Mouse (Mus musculus) regulatory T cell (primary cell): ENCODE data around the gene Slc29a2.

ENCODE experiments used
- in situ Hi-C: fragments of 300-600 bp; cut with MboI, MseI; formaldehyde crosslinking; loops from one replicate; pipeline ENCODE4 v1.15.1; 2025; ENCODE audit warnings: high pct_unique_total_duplicates

Slc29a2 gene

DNA sequence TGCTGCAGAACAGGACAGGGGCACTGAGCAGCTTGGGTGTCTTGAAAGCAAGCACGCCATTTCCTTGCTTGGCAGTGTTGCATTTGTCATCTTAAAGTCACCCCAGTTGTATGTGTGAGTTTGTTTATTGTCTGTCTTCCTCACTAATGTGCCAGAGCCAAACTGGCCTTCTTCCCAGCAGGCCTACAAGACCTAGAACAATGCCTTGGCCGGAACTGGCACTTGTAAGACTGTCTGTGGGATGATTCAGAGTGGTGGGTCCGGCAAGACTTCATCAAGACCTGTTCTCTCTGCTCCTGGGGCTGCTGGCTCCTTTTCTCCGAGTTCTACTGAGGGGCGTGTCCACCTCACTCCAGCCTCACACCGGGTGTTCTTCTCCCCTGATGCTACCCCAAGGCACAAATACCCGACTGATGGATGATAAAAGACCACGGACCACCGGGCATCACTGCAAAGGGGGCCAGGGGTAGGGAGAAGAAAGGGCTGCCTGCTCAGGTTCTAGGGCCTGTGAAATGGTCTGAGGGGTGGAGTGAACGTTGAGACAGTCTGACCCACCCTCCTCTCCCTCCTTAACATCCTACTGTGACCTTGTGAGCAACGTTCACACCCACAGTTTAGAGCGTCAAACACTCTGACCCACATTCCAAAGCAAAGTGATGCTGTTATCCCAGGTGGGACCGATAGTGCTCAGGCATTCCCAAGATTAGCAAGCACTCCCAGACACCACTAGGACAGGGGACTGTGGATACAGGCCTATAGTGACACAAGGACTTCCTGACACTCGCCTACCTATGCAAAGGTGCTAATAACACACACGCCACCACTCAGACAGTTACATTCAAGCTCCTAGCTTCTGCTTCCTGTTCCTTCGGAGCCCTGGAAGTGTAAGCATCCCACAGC, 34.5 kb downstream of the Slc29a2 start:
- in situ Hi-C loops = no loop called here

DNA sequence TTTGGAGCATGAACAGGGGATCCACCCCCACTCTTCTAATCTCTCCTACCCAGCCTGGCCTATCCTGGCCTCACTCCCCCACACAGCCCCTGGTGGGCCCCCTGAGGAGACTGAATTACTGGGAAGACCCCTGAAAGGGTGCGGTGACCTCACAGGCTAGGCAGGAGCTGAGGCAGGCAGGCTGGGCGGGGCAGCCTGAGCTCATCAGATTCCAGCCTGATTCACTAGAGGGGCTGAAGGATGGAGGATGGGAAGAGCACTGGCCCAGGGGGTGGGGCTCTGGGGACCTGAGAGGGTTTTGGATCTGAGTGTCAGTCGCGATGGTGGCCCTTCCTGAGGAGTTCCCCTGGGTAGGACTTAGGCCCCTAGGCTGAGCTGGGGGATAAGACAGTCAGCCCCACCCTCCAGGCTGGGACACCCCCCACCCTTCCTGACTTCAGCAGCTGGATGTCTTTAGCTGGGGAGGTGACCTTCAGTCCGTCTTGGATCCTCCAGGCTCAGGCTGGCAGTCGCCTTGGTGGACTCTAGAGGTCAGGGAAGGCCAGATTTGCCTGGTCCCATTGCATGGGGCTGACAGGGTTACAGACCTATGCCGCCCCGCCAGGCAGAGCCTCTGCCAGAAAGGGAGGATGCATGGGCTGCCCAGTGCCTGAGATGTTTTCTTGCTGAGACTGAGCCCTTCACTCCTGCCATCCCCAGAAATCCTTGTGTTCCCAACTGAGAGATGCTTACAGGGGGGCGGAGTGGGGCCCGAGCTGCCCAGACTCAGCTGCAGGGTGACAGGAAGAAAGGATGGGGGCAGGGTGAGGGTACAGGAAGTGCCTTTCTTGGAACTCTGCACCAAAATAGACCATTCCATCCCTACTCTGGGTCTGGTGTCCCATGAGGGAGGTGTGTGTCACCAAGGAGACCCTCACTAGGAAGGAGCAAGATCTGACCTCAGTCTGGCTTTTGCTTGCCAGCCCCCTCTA, 35.4 kb downstream of the Slc29a2 start:
- in situ Hi-C loops = no loop called here

DNA sequence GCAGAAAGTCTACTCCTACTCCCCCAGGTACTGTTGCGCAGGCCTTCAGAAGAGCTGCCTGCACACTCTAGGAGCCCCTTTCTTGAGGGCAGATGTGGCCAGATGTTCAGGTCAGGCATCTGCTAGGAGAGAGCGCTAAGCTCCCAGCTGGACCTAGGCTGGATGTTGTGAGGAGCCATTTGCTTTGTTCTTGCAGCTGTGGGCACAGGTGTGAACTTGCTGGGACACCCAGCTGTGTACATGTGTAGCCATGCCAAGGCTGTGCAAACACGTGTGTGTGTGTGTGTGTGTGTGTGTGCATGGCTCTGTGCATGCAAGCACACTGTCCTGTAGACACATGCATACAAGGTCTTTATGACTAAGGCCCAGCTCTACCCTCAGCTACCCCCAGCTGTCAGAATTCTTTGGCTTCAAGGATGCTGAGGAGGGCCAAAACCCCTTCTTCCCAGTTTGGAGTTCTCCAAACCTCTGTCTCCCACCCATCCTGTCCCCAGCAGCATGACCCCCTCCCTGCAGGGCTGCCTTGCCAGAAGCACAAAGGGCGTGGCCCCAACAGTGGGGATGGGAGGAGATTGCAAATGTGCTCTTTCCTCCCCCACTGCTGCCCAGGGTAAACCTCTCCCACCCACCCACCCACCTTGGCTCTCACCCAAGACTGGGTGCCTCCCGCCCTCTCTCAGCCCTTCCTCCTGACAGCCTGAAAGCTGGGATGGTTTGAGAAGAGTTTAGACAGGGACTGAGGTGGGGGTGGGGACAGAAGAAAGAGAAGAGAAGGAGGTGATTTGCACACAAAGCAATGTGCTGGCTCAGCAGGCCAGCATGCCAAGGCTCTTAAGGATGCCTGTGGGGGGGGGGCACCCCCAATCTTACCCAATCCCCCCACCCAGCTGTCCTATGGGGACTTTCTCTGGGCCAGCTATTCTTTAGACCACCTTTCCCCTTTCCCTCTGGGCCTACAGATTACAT, 37.0 kb downstream of the Slc29a2 start:
- in situ Hi-C loops = no loop called here

DNA sequence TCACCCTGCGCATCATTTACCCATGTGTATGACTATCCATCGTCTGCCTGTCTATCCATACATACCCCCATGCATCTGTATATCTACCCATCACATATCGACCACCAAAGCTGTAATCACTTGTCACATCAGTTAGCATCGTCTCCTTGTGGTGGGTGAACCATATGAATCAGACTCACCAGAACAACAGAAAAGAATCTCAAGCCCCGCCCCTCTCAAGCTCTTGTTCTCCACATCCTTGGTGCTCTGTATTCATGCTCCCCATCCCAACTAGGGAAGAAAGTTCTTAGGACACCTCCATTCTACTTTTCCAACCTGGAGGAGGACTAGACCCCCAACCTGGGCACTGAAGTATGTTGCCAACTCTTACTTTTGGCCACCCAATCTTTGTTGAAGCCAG, 38.4 kb downstream of the Slc29a2 start:
- in situ Hi-C loops = no loop called here

DNA sequence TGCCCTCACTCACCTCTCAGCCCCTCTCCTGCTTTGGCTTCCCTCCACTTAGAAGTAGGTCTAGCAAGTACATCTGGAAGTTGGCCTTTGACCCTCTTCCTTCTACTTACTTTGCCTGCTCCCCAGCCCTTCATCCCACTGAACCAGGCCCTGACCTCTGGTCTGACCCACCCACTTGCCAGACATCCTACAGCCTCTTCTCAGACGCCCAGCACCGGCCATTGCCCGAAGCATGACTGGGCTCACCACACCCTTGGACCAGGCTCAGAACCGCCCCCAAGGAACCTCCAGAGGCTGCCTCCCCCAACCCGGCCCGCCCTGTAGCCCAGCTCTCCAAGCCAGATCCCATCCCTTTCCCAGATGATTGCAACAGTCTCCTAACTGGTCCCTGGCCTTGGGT, 38.8 kb downstream of the Slc29a2 start:
- in situ Hi-C loops = no loop called here

DNA sequence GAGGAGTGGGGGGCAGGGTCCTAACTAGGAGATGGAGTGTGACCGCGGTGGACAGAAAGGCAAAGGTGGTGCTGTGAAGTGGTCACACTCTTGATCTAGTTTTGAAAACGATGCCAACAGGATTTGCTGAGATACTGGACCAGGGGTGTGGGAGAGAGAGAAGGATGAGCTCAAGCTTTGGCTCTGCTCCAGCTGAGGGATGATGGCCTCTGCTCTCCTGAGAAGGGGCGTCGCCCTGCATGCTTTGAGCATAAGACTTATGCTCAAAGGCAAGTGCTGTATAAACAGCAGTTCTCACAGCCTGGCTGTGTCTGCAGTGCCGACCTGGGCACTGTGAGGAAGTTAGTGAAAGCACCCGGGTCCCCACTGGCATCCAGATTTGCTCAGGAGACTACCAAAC, 41.4 kb downstream of the Slc29a2 start:
- in situ Hi-C loops = no loop called here

DNA sequence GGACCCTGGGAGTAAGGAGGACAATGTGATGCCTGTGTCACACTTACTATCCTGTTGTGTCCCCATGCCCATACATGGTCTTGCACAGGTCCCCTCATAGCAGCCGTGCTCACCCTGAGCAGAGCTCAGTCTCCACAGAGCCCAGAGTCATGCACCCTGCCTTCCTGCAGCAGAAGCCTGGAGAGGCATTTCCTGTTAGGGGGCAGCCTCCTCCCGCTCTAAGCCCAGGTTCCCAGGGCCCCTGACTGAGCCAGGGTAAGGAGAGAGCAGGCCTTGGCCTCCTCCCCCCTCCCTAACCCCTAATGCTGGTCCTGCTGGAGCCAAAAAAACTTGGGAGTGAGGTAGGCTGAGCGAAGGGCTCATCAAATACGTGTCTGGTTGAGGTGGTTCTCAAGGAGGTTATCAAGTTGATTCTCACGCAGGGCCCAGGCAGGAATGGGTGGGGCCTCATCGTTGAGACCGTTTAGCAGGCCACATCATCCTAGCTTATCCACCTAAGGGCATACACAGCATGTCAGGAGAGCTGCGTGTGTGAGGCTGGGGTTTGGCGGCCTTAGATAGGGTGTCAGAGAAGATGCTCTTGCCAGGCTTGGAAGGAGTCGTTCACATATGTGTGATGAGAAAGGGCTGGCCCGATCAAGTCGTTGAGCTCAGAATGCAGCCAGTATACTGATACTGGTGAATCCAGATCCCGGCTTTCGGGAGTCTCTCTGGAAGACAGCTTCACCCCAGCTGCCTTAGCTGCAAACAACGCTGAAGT, 43.6 kb downstream of the Slc29a2 start:
- in situ Hi-C loops = no loop called here

DNA sequence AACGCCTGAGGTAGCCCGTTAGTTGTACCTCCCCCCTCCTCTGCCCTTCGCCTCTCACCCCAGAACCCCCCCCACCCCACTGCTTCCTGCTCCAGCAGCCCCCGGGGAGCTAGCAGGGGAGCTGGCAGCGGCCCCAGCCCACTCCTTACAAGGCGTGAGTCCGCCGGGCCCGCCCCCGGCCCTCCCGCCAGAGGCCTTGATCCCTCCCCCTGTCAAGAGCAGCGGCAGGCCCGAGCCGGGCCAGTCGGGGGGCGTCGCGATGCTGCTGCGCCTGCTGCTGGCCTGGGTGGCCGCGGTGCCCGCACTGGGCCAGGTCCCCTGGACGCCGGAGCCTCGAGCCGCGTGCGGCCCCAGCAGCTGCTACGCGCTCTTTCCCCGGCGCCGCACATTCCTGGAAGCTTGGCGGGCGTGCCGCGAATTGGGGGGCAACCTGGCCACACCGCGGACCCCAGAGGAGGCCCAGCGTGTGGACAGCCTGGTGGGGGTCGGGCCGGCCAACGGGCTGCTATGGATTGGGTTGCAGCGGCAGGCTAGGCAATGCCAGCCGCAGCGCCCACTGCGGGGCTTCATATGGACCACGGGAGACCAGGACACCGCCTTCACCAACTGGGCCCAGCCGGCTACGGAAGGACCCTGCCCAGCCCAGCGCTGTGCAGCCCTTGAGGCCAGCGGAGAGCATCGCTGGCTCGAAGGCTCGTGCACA, 44.4 kb downstream of the Slc29a2 start, which contains the start of gene Cd248:
TSS of gene Cd248 (plus strand) at position 212 of the 703 bp plus-strand sequence.
- in situ Hi-C loops = no loop called here

DNA sequence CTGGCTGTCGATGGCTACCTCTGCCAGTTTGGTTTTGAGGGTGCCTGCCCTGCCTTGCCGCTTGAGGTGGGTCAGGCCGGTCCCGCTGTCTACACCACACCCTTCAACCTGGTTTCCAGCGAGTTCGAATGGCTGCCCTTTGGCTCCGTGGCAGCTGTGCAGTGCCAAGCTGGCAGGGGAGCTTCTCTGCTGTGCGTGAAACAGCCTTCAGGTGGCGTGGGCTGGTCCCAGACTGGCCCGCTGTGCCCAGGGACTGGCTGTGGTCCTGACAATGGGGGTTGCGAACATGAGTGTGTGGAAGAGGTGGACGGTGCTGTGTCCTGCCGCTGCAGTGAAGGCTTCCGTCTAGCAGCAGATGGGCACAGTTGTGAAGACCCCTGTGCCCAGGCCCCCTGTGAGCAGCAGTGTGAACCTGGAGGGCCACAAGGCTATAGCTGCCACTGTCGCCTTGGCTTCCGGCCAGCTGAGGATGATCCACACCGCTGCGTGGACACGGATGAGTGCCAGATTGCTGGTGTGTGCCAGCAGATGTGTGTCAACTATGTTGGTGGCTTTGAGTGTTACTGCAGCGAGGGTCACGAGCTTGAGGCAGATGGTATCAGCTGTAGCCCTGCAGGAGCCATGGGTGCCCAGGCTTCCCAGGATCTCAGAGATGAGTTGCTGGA, 45.0 kb downstream of the Slc29a2 start:
- in situ Hi-C loops = no loop called here

DNA sequence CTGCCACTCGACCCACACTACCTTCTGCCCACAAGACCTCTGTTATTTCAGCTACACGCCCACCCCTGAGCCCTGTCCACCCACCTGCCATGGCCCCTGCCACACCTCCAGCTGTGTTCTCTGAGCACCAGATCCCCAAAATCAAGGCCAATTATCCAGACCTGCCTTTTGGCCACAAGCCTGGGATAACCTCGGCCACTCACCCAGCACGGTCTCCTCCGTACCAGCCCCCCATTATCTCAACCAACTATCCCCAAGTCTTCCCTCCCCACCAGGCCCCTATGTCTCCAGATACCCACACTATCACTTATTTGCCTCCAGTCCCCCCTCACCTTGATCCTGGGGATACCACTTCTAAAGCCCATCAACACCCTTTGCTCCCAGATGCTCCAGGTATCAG, 45.8 kb downstream of the Slc29a2 start:
- in situ Hi-C loops = no loop called here

DNA sequence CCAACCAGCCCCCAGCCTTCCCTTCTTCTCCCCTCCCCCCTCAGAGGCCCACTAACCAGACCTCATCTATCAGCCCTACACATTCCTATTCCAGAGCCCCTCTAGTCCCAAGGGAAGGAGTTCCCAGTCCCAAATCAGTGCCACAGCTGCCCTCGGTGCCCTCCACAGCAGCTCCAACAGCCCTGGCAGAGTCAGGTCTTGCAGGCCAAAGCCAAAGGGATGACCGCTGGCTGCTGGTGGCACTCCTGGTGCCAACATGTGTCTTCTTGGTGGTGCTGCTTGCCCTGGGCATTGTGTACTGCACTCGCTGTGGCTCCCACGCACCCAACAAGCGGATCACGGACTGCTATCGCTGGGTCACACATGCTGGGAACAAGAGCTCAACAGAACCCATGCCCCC, 46.3 kb downstream of the Slc29a2 start:
- in situ Hi-C loops = no loop called here

DNA sequence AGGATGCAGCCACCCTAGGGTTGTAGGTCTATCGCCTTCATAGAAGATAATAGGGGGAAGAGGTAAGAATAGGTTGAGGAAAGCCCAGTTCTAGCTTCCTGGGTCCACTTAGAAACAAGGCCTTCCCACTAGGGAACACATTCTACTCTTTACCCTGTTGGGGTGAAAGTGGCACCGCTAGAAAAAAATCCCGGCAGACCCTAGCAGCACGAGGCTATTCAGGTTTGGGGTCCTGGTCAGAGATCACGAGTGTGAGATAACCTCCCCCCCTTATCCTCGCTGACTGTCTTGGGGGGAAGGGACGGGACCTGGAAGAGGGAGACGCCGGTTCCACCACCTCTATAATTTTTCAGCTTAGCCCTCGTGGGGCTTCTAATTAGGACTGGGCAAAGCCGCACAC, 47.4 kb downstream of the Slc29a2 start:
- in situ Hi-C loops = no loop called here

DNA sequence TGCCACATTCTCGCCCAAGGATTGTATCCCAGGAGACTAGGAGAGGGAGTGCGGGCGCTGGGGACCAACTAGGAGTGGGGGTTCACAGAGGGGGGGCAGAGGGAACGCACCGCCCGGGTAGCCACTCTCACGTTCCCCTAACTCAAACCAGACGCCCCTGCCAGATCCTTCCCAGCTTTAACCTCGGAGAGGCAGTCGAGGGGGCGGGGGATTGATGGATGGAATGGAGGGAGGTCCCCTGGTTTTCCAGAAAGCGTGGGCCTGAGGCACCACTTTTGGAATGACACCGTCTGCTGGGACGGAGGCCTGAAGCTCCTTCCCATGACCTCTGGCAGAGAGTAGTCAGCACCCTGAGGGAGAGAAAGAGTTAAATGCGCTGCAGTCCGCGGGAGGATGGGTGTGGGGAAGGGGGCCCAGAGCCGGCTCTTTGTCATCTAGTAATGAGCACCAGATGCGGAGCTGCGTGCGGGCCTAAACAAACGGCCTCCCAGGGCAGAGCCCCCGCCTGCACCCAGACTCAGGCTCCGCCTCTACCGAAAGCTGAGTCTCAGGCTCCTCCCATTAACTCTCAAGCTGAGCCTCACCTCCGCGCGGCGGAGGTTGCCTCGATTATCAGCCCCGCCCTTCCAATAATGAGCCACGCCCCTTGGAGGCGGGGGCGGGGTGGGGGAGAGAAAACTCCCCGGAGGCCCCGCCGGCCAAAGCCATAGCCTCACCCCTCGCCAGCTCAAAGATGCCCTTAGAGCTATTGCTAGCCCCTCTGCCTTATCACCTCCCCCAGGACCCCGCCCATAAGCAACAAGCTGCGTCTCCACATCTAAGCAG, 48.1 kb downstream of the Slc29a2 start:
- in situ Hi-C loops = no loop called here

DNA sequence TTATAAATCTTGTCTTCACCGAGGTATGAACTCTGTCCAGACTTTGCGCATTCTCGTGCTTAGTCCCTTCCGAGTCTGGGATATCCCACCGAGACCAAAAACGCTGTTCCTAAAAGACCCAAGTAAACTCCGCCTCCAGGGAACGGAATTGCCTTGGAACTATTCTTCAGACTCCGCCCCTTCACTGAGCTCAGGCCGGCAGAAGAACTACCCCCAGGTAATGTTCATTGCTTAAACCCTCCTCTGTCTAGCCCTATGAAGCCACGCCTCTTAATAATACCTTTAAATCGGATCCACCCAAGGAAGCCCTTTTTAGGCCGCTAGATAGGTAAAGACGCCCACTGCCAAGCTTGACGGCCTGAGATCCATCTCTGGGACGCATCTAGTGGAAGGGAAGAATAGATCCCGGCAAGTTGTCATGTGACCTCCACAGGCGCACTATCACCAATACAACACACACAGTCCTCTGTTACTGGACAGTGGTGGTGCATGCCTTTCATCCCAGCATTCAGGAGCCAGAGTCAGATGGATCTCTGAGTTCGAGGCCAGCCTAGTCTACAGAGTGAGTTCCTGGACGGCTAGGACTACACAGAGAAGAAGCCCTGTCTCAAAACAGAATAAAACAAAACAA, 48.8 kb downstream of the Slc29a2 start:
- in situ Hi-C loops = no loop called here

DNA sequence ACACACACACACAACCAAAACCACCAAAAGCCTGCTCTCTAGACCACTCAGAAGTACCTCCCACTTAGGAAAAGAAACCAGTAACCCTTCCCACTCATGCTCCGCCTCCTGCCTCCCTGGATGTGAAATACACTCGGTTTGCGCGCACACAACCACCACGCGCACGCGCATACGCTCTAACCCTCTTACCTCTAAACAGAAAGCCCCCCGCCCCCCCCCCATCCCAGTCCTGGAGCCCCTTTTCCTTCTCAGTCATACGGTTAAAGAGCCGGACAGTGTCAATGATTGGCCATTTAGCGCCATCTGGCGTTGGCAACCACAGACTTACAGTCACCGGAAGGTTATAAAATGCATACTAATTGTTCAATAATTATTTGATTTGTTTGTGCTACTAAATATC, 49.4 kb downstream of the Slc29a2 start:
- in situ Hi-C loops = no loop called here

DNA sequence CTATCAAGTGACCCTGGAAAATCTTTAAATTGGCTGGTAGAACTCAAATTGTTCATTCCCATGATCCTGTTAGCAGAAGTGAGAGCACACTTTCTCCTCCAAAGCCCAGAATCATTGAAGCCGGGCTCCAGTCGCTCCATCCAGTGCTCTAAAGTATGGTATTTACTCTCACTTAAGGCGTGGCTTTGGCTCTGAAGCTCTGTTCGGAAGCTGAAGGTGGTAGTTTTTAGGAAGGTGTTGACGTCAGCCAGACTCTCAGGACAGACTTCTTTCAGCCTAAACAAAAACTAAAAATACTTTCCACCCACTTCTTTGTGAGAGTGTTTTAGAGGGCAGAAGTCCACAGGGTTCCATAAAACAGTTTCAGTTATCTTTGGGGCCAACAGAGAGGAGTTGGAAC, 49.9 kb downstream of the Slc29a2 start:
- in situ Hi-C loops = no loop called here

DNA sequence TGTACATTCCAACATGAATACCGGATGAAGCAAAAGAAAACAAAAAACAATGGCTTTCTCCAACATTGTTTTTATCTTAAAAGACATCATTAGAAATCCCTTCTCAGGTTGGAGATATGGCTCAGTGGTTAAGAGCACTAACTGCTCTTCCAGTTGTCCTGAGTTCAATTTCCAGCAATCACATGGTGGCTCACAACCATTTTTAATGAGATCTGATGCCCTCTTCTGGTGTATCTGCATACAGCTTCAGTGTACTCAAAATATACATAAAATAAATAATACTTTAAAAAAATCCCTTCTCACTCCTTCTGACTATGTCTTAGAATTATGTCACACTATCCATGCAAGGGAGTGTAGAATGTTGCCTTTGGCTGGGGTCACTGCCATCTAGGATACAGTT, 55.6 kb downstream of the Slc29a2 start:
- in situ Hi-C loops = loop anchor here (5.0 kb wide), 1 partner anchor 52 kb away; no protein-coding TSS in a partner anchor
